Mouse (Mus musculus) CD4-positive, CD25-positive, alpha-beta regulatory T cell, adult 4 months (primary cell): ENCODE measurements around the gene Cps1. TPM values are rescaled to one million over a fixed set of nuclear protein-coding genes. Genes with fewer than 3 reads are reported as not detected.

Experiments
- ATAC-seq: one replicate; pipeline ENCODE4 v1.8.0; 2017
- polyA plus RNA-seq, 2 experiments: library from polyadenylated mRNA; unstranded; fragments of 100-300 nt; shearing (Covaris generic); gene quantifications; one replicate each; pipeline ENCODE4 v1.2.1; 2017

Cps1 gene
- polyA plus RNA-seq, 2 experiments from 2014 or later, result not detected

GRCm38 (mm10) chr1:67235468-67236217, 112.8 kb downstream of the Cps1 start:
- no peak for ATAC-seq

- no peak for ATAC-seq
Measured at GRCm38 (mm10) chr1:67238446-67238845, 115.6 kb downstream of the Cps1 start.

- no peak for ATAC-seq
Measured at GRCm38 (mm10) chr1:67238941-67239340, 116.1 kb downstream of the Cps1 start.

GRCm38 (mm10) chr1:67265222-67265621, 142.4 kb downstream of the Cps1 start:
- ATAC-seq, result no peak

GRCm38 (mm10) chr1:67267972-67268371, 145.1 kb downstream of the Cps1 start:
- no peak for ATAC-seq

- no peak for ATAC-seq
Measured at GRCm38 (mm10) chr1:67268450-67268849, 145.6 kb downstream of the Cps1 start.

GRCm38 (mm10) chr1:67276270-67276669, 153.4 kb downstream of the Cps1 start:
- no peak for ATAC-seq

Other genes starting within 250 kb of the Cps1 start
- gene Myl1, start 177.6 kb upstream of the Cps1 start, polyA plus RNA-seq, result not detected
- gene Lancl1, start 84.2 kb upstream of the Cps1 start, polyA plus RNA-seq, result 10 to 100 TPM; 39.0 to 43.8 TPM